Mouse (Mus musculus): Measurements from ENCODE around the gene Thsd1.

- TF ChIP-seq CTCF (conservative IDR thresholded peaks at IDR 0.05; ENCODE audit: insufficient read depth, insufficient read length, low read depth, low read length) (no peak), POLR2A (IDR thresholded peaks at IDR 0.05; ENCODE audit: low read depth, low read length) (no peak)
Observed at GRCm38 (mm10) chr8:22306999-22307398, 79.9 kb downstream of the Thsd1 start.

Measured in kidney, adult 2 months (tissue).